Mouse (Mus musculus) kidney, adult 8-10 months (tissue): ENCODE data around the gene Alox12.

Source experiments
- DNase-seq, 2 experiments: peaks; one replicate each; pipeline ENCODE4 v3.0.0; 2022

Gene Alox12

GRCm38 (mm10) chr11:70193354-70194285 is 61.5 kb downstream of the Alox12 start:
- peak in 1 of 2 experiments; percentile 60 for DNase-seq

GRCm38 (mm10) chr11:70192157-70192556 is 63.0 kb downstream of the Alox12 start:
- DNase-seq: no peak
